Mouse (Mus musculus) lung, adult 10 weeks (tissue): ENCODE measurements around the gene Olfr707. TPM values are rescaled to one million over a fixed set of nuclear protein-coding genes. Genes with fewer than 3 reads are reported as not detected.

Experiments used
- polyA plus RNA-seq: library from polyadenylated mRNA; stranded (reverse); fragments of 350-450 nt; fragmentation: Illumina TruSeq; extraction: RNeasy Lipid Tissue Mini Kit (QIAGEN cat#74804); gene quantifications from one replicate; pipeline ENCODE4 v1.2.3, GENCODE M21; 2014; ENCODE audit warnings: low read depth, low replicate concordance; ENCODE audit not compliant: insufficient read depth

Gene Olfr707
- polyA plus RNA-seq = not detected

DNA sequence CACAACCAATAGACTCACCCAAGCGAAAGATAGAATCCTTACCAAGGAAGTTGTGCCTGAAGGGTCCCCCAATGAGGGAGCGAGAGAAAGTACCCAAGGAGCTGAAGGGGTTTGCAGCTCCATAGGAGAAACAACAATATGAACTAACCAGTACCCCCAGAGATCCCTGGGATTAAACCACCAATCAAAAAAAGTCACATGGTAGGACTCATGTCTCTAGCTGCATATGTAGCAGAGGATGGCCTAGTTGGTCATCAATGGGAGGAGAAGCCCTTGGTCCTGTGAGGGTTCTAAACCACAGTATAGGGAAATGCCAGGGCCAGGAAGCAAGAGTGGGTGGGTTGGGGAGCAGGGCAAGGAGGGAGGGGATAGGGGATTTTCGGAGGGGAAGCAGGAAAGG is at the start of gene Olfr707:
Gene Olfr707, minus strand, starts transcription at position 101 of the 400 bp plus-strand sequence.

GRCm38 (mm10) chr7:106948212-106948611 is 47.2 kb upstream of the Olfr707 start, which contains the start of gene Olfr710:
TSS of gene Olfr710 (minus strand) at chr7:106948312.

GRCm38 (mm10) chr7:106932119-106932518 is 31.1 kb upstream of the Olfr707 start, which contains the start of gene Olfr709-ps1:
TSS of gene Olfr709-ps1 (minus strand) at chr7:106932219.

DNA sequence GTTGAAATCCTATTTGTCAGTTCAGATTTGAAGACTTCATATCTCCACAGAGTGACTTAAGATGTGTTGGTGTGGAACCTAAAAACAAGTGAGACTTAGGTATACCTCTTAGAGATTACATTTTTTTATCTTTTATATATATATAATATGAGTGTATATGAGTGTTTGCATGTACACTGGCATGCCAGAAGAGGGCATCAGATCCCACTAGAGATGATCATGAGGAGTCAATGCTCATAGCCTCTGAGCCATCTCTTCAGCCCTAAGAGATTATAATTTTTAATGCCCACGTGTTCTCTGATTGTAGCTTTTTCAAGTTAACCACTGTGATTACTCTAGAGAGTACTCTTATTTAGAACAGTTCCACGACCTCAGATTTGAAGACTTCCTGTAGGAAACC is 6.6 kb upstream of the Olfr707 start, which contains the start of gene Olfr1532-ps1:
Gene Olfr1532-ps1, plus strand, starts transcription at position 326 of the 400 bp plus-strand sequence.

DNA sequence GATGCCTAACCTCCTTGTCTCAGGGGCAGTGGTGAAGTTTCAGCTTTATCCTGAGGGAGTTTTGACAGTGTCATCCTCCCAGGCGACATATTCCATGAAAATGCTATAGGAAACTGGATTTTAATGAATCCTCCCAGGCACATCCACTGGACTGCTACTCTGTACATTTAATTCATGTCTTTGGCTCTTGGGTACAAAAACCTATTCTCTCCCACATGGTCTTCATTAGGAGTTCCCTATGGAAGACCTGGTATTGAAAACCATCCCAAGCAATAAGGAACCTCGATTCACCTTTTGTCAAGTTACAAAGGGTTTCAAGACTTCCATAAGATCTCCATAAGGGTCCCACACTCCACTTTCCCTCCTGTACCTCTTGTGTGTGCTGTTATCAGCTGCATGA is 13.0 kb downstream of the Olfr707 start, which contains the start of gene Olfr706:
Gene Olfr706, minus strand, starts transcription at position 101 of the 400 bp plus-strand sequence.

DNA sequence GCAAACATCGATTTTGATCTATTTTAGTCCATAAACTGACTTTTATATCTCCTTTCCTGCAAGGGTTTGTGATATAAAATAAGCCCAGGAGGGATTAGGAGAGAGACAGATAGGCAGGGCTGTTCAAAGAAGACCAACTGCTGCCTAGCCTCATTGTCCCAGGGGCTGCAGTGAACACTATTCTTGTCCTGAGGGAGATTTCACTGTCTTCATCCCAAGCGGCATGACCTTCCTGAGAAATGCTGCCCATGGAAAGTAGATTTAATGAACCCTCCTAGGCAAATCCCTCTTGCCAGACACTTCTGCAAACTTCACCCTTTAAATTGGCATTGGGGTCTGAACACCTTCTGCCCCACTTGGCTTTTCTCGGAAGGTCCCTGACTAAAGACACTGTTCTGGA is 24.2 kb downstream of the Olfr707 start, which contains the start of gene Olfr705:
Gene Olfr705, minus strand, starts transcription at position 101 of the 400 bp plus-strand sequence.

DNA sequence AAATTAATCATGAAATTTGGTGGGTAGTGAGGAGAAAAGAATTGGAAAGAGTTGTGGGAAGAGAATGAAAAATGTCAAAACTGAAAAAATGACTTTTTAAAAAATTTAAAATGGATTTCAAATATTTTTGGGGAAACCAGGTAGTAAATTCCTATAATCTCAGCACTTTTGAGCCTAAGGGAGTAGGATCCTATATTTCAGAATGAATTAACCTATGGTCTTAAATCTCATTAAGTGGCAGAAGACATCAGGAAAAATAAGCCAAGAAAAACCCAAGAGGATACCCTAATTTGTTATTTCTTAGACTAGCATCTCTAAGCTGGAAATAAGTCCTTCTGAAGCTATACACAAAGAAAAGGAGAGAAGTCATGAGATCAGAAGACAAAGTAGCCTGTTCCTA is 38.2 kb downstream of the Olfr707 start, which contains the start of gene Olfr704:
Gene Olfr704, plus strand, starts transcription at position 301 of the 400 bp plus-strand sequence.

GRCm38 (mm10) chr7:106843060-106843459 is 58.0 kb downstream of the Olfr707 start, which contains the start of gene Olfr703:
TSS of gene Olfr703 (plus strand) at chr7:106843360.

Other genes starting within 250 kb of the Olfr707 start
- gene Olfr693, start 220.7 kb downstream of the Olfr707 start, polyA plus RNA-seq = not detected
- not detected for gene Olfr694, start 209.4 kb downstream of the Olfr707 start, polyA plus RNA-seq
- not detected for gene Olfr695, start 184.8 kb downstream of the Olfr707 start, polyA plus RNA-seq
- not detected for gene Olfr697, start 158.8 kb downstream of the Olfr707 start, polyA plus RNA-seq
- gene Olfr698, start 145.8 kb downstream of the Olfr707 start, polyA plus RNA-seq = not detected
- not detected for gene Olfr699, start 108.0 kb downstream of the Olfr707 start, polyA plus RNA-seq
- not detected for gene Olfr700, start 92.4 kb downstream of the Olfr707 start, polyA plus RNA-seq
- gene Olfr701, start 87.1 kb downstream of the Olfr707 start, polyA plus RNA-seq = not detected
- not detected for gene Olfr702, start 67.3 kb downstream of the Olfr707 start, polyA plus RNA-seq
- gene Olfr703, start 57.9 kb downstream of the Olfr707 start, polyA plus RNA-seq = not detected
- gene Olfr704, start 38.1 kb downstream of the Olfr707 start, polyA plus RNA-seq = not detected
- not detected for gene Olfr705, start 24.4 kb downstream of the Olfr707 start, polyA plus RNA-seq
- gene Olfr706, start 13.1 kb downstream of the Olfr707 start, polyA plus RNA-seq = not detected
- not detected for gene Olfr1532-ps1, start 6.8 kb upstream of the Olfr707 start, polyA plus RNA-seq
- not detected for gene Olfr709-ps1, start 31.0 kb upstream of the Olfr707 start, polyA plus RNA-seq
- gene Olfr710, start 47.1 kb upstream of the Olfr707 start, polyA plus RNA-seq = not detected
- not detected for gene Olfr6, start 62.7 kb upstream of the Olfr707 start, polyA plus RNA-seq
- not detected for gene Olfr711, start 74.2 kb upstream of the Olfr707 start, polyA plus RNA-seq
- gene Olfr2, start 104.8 kb upstream of the Olfr707 start, polyA plus RNA-seq = not detected
- not detected for gene Olfr713, start 129.9 kb upstream of the Olfr707 start, polyA plus RNA-seq
- gene Olfr714, start 169.7 kb upstream of the Olfr707 start, polyA plus RNA-seq = not detected
- gene Olfr17, start 192.0 kb upstream of the Olfr707 start, polyA plus RNA-seq = not detected
- gene Olfr715b, start 209.1 kb upstream of the Olfr707 start, polyA plus RNA-seq = not detected
- gene Olfr715, start 229.8 kb upstream of the Olfr707 start, polyA plus RNA-seq = not detected
- not detected for gene Olfr716, start 237.1 kb upstream of the Olfr707 start, polyA plus RNA-seq